Mouse (Mus musculus) urinary bladder, postnatal 10 days (tissue): ENCODE results near the gene Hoxa6.

Experiments
- DNase-seq: peaks from one replicate; pipeline ENCODE4 v3.0.0; 2022; ENCODE audit warnings: low spot score

Hoxa6 gene

DNA sequence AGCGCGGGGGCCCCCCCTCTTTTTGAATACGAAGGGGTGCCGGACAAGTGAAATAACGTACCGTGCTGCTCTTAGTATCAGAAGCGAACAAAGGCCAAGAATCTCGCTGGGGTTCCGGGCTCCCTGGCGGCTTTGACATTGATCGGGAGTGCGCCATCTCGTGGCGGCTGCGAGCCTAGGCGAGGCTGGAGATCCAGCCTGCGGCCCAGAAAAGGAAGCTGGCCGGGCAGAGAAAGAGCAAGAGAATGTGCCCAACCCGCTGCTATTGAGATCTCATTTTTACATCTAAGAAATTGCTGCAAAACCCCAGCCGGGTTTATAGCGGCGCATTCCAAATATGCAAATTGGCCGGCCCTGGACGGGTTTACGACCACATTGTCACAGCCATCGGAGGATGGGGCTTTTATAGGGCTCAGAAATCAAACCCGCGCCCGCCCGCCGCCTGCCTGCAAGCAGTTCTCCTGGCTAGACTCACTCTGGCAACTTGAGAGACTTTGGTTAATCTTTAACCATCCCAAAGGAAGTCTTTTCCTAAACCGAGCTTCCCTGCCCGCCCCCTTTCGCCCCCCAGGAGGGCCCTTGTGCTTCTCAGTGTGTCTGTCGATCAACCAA lies 32.0 kb upstream of the Hoxa6 start, which contains the start of gene Hoxa10:
Hoxa10 (minus strand) TSS at position 466 of the 612 bp plus-strand sequence.
- peak; percentile 80 for DNase-seq

DNA sequence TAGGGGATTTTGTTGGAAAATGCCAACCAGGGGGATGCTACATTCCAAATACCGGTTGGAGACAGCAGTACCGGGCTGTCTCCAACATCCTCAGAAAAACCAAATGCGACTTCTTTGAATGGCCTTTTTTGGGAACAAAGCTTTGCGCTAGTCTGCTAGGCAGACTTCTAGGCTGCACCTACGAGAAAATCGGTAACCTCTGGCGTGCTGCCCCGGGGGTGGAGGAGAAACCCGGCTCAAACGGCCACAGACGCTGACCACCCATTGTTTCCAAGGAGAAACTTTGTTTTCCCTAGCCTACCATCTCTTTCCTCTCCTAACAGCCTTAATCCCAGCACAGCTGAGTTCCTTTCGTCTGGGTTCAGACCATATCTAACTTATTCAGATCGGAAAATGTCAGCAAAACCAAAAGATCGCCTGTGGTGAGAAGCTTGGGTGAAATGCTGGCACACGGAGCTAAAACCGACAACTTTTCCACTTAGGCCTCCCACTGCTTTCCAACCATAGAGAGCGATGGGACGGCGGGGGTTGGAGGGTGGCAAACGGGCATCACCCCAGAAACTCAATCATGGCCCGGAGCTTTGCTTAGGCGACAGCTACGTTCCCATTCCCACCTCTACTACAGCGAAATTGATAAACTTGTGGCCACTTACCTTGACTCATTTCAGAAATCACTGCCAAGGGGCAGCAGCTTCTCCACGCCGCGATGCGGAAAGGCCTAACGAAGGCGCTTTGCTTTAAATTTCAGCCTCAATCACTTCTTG lies 31.3 kb upstream of the Hoxa6 start:
- peak; percentile 10 for DNase-seq

DNA sequence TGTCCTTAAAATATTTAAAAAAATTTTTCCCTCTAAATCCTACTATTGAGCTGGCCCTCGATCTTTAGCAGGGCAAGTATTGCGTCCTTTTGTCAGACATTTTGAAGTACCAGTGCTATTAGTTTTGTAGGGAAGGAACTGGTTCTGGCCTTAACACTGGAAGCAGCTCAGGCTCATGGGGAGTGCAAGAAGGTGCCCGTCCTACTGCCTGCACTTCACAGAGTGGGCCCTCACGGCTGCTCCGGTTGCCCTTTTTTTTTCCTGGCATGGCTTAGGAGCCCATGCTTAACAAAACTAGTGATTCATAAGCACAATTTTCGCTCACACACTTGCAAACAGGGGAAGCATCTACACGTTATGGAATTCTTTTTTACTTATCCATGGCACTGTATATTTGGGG lies 30.5 kb upstream of the Hoxa6 start:
- DNase-seq: peak; percentile 8

DNA sequence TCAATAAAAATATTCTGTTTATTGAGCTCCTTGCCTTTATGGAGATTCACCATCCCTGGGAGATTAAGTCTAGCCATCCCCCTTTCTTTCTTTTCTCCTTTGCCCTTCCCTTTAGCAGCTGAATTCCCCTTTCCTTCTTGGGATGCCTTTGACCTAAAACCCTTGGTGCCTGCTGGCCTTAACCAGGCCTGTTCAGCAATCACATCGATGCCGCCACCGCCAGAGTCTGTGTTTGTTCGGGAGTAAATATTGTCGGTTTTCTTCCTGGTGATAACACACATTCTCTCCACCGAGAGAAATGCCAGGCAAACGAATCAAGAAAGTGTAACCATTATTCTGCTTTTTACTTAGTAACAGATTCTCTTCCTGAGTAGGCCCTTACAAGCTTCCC lies 29.6 kb upstream of the Hoxa6 start:
- DNase-seq: peak; percentile 5

DNA sequence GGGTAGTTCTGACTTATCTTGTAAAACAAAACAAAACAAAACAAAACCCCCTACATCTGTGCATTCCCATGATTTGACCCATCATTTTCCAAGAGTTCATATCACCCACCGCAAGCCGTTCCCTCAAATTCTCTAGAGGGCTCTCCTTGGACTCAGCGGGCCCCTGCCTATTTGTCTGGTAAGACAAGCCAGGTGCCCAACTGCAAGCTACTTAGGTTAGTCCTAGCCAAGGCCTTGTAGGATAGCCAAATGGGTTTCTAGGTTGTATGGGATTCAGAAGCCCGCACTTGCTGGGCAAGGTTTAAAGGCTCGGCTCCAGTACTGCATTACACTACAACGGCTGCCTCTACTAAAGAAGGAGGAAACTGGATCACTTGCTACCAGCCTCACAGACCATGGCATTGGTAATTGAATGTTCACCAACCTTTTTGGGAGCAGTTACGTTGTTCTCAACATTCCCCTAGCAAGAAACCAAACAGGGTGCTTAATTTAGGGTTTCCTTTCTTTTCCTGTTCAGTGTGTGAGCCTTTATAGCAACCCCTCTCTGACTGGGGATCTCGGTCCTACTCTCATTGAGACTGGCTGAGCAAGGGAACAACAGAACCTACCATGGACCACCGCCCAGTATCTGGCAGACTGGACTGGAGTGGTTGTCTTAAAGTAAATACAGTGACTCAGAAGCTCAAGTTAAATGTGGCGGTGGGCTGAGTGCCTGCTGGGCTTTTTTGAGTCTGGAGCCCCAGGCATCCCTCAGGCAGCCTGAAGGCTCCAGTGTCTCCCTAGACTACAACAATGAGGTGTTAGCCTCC lies 29.0 kb upstream of the Hoxa6 start:
- peak; percentile 7 for DNase-seq

DNA sequence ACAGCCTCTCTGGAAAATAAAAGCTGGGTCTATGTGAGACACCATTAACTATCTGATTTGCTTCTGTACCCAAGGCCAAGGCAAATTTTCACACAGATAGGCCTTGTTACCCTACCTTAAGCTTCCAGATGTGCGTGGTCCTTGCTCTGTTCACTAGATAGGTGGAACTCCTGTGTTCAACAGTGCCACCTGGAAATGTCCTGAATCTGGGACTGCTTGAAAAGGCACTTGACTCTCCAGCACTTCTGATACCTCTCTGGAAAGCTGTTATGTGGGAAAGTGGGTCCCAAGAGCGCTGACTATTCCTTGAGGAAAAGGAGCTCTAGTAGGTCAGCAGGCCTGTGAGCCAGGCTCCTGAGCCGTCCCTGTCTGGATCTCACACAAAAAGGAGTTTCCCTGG lies 28.3 kb upstream of the Hoxa6 start:
- no peak for DNase-seq

DNA sequence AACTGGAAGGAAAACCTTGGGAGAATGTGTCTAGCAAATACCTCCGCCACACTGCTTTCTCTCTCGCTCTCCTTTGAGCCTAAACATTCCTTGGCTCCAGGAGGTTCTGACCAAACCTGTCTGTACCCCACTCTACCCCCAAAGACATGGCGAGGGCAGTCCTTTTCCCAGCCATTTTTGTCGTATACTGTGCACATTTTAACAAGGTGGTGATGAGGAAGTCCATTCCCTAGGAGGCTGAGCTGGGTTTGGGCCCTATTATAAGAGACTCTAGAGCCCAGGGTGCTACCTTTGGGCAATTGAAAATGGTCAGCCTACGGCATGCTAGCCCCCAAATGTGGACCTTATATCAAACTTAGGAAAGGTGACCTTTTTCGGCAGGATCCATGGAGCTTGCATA lies 27.3 kb upstream of the Hoxa6 start:
- DNase-seq: no peak

DNA sequence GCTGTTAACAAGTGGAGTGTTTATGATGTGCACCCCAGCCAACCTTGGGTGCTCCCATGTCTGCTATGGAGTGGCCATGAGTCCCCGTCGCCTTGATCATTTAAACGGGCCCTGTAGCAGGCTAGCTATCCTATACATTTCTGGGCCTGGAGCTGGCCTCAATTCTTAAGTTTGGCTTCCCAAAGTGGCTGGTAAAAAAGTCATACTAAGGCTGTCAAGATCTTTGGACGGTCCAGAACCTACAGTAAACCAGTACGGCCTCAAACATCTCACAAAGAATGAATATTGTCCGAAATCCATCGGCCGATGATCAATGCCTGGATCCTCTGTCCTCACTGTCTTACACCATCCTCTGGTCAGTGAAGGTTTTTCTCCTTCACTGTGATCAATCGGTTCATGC lies 26.7 kb upstream of the Hoxa6 start:
- no peak for DNase-seq

DNA sequence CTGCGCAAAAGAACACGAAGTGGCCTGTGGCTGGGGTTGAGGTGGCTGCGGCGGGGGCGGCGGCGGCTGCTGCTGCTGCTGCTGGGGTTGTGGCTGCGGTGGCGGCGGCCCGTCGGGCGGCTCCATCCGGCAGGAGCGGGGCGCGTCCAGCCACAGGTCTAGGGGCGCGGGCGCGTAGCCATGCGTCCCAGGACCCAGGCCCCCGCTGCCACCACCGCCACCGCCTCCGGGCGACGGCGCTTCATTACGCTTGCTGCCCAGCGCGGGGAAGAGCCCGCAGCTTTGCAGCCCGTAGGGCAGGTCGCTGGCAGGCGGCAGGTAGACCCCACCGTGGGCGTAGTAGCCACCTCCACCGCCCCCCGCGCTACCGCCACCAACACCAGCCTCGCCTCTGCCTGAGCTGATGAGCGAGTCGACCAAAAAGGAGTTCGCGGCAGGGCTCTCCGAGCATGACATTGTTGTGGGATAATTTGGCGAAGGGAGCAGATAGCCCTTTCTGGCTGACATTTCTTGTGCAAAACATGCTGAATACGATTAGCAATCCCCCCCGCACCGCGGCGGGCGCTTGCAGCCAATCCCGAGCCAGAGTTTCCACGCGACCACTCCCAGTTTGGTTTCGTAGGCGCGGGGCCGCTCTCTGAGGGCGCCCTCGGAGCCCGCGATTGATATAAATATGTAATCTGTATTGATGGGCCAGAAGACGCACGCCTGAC lies 26.1 kb upstream of the Hoxa6 start:
- DNase-seq: peak; percentile 31

DNA sequence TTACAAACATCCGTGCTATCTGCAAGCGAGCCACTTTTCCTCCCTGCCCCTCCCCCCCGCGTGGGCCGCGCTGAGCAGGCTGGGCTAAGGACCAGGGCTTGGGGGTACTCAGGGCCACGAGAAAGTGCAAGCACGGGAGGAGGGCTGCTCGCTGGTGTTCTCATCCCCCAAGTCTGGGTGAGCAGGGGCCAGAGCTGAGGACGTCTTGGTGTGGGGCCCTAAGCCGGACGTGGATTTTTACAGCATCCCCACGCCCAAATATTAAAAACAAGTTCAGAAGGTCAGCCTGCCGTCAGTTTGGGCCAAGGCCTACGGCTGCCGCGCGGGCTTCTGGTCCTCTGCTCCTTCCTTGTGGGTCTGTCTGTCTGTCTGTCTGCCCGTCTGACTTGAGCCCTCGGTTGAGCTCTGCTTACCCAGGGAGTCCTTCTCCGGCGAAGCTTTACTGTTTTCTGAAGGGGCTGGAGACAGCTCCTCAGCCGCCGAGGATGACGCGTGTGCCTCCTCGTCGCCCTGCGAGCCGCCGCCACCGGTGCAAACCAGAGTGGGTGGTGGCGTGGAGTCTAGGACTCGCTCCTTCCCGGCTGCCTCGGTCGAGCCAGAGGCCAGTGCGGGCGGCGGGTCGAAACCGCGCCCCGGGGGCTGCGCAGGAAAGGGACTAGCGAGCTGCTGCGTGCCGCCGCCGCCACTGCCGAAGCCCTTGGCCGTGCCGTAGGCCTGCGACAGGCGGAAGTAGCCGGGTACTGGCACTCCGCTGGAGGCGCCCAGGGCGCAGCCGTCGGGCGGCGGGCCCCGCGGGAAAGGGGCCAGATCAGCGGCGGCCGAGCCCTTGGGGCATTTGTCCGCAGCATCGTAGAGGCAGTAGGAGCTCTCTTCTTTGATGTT lies 25.3 kb upstream of the Hoxa6 start:
- DNase-seq: peak; percentile 62

DNA sequence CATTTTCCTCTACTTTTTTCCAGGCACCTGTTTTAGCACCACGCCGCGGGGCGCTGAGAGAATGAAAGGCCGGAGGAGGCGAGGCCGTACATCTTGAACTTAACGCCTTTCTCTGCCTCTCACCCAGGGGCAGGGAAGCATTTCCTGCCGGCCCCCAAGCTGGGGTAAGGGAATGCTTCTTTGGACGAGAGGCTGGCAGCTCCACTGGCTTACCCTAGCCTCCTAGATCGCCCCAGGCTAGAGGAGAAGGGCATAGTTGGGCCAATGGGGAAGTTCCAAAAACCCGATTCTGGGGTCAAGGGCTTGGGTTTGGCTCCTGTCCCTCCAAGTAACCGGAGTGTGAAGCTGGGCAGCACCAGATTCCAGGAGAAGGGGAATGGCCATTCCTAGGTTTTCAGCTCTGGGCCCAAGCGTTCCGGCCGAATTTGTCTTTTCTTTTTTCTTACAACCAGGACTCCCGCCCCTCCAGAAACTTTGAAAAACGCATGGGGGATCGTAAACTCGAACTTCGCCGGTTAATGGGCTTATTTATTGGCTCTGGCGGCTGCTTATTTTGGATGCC lies 24.5 kb upstream of the Hoxa6 start:
- DNase-seq: peak; percentile 9

DNA sequence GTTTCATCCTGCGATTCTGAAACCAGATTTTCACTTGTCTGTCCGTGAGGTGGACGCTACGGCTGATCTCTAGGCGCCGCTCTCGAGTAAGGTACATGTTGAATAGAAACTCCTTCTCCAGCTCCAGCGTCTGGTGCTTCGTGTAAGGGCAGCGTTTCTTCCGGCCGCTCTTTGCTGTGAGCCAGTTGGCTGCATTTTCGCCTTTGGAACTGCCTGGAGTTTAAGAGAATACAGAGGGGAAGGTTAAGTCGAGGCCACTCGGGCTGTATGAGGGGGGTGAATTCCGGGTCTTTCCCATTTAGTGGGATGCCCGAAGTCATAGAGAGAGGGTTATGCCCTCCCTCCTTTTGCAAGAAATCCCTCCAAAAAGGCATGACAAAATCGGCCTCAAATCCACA lies 24.0 kb upstream of the Hoxa6 start:
- DNase-seq: peak; percentile 13

DNA sequence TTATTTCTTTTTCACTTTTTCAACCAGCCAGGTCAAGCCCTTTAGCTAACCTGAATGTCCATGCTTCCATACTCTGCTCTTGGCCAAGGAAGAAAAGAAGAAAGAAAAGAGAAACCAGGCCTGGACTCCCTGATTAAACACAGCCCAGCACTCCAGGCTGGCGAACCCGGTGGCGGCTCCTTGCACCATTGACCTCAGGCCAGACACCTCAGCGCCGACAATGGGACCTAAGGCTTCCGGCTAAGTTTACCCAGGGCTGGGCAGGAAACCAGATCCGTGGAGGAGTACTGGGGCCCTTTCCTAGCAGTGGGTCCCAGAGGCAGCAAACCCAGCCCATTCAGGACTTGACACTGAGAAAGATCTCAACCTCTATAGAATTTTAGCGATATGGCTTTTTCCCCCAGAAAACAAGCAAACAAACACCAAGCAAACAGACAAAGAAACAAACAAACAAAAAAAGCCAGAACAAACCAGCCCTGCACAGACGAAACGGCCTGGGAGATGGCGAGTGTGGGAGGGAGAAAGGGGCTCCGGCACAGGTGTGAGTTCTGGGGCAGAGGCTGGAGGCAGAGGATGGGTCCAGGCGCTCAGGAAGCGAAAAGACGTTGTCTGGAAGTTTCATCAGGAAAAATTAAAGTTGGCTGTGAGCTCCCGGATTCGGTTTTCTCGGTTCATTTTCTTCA lies 23.5 kb upstream of the Hoxa6 start:
- no peak for DNase-seq

DNA sequence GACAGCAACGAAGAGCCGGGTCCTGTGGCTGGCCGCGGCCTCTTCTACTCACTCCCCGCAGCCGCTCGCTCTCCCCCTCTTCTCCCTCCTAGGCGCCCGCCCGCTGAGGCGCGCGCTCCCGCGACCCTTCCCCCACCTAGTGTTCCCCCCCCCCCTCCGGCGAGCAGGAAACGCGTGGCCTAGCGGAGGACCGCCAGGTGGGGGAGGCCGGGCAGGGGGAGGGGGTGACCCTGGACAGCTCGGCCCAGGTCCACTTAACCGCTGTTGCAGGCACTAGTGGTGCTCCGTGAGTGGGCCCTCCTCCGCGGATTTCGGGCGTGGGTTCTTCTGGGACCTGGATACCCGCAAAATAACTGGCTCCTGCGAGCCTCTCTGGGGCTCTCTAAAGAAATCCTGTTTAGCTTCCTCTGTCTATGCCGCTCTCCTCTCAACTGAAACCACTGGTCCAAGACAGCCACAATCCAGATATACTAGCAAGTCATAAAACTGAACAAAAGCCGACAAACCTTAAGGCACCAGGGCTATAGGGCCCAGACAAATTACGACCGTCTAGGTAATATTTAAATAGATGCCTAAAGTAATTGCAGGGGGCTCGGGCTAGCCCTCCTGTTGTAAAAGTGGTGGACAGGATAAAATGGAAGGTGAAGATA lies 22.1 kb upstream of the Hoxa6 start, which contains the start of gene Hoxa9:
Hoxa9 (minus strand) TSS at position 574 of the 650 bp plus-strand sequence.
- DNase-seq: no peak

DNA sequence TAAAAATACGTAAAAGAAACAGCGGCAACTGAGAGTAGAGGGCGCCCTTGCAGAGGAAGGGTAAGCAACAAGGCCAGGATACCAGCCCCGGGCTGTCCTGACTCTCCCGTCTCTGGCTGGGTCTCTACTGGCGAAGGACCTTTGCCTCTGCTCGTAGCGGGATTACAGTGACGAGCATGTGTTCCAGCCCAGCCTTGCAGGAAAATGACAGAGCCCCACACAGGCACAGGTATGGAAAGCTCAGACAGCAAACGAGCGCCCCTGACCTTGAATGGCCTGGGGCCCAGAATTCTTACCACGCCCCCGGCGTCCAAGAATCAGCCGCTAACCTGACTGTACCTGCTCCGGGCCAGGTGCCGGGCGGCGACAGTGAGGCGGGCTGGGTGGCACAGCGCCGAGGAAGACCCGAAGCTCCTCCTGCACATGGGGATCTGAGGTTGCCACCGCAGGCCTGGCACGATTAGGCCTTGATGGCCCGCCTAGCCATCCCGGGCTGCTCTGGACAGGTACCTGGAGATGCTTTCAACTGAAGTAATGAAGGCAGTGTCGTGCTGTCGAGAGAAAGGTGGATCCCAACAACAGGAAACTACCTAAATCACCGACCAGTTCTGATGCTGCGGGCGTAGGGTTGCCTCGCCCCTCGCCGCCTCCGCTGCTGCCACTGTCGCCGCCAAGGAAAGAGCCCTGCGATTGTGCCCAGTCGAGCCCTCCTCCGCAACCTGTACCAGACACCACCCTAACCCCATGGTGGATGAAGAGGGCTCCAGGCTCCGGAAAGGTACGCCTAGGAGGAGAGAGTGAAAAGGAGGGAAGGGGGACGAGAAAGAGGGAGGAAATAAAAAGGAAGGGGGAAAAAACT lies 21.3 kb upstream of the Hoxa6 start:
- no peak for DNase-seq

DNA sequence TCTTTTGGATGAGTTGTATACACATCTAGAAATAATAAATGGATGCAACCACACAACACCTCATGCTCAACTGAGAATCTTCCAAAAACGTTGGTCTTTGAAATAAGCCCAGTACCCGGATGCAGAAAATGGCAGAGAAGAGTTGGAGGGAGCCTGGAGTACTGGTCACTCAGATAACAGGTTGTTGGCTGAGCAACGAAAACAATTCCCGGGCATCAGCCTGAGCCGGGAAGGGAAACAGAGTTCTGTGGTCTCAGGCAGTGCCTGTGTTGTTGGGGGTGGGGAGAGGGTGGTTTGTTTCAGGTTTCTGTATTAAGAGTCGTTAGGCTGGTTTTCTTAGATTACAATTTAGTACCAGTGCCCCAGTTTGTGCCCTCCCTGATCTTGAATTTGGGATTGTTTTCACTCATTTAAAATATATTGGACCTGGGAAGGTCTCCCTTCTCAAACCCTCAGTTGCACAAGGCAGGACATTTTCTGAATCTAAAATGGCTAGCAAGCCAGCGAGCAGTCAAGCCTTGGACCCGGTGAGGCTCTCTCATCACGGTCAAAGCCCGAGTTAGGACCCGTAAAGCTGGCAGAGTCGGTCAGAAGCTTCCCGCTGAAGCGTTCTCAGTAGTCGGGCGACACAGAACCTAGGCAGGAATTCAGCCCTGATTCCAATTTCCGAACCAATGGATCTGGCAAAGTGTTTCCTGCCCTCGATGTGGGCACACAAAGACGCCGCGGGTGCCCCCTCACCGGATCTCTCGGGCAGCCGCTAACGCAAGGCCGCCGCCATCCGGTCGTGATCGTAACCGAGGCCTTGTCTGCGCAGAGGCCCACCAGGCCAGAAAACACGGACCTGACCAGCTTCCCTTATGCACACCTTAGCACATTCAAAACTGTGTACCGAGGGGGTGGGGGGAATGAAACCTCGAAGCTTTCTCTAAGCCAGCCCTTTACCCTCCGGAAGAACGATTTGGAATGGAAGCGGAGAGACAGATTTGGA lies 20.2 kb upstream of the Hoxa6 start:
- no peak for DNase-seq

DNA sequence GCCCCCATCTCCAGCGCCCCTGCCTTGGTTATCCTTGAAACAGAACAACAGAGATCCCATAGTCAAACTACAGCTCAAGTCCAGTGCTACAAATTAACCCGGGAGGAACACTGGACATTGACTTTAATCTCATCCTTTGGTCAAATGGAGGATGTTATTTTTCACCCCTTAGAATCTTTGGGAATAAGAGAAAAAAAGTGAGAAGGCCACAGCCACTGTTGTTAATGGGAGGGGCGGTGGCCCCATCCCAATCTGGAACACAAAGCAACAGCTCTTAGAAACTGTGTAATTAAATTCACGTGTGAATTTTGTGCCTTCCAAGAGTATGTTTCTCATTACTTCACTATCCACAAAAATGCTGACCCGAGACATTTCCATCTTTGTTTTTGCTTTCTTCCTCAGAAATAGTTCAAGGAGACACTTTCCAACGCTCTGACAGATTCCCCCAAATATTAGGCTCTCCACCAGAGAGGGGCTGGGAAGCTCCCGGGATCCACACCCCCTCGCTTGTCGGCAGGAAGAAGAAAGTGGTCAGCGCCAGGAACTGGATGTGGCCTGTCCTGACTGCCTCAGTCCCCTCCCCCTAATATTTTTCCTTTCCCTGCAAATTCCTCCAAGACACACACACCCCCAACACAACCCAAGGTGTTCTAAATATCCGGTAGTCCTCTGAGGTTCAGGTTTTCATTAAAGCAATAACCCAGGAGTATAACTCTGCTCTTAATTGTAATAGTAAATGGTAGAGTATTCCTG lies 19.1 kb upstream of the Hoxa6 start:
- DNase-seq: no peak
